ENCODE assay signal across 8 mouse cellular contexts in the genomic region with DNA sequence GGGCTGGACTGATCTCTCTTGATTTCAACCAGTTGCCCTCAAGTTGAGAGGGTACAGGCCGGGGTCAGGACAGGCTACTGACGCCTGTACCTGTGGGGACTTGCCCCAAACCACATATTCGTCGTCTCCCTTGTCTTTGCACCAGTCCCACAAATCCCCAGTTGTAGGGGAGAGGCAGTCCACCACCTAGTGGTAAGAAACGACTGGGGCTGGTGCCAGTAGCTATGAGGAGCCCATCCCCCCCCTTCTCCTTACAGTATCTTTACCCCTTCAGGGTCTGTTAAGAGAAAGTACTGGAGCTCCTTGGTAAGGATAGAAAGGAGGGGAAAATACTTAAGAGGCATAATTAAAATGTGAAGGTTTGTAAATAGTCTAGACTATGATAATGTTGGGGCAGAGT. TPM values are rescaled to one million over a fixed set of nuclear protein-coding genes. Genes with fewer than 3 reads are reported as not detected.
DNase-seq lines count a peak whose midpoint lies in the region; ATAC-seq and TF ChIP-seq lines count a peak whose summit lies in the region.
"Not testable (repeated sequence)": the region's sequence is repeated elsewhere in the genome, so short reads cannot be mapped to it uniquely, and the experiment has no call there.

No protein-coding gene starts in this region.

- intact Hi-C loops in heart, adult 2 months (cut with DNase I): loop anchor here (5.0 kb wide), 1 partner anchor 67 kb away; no protein-coding TSS in a partner anchor

- DNase-seq in A20 (ENCODE audit: low read depth, low spot score): peak; percentile 50
- not testable (repeated sequence) for DNase-seq in heart, adult 2 months; hindbrain, embryonic 11.5 days (ENCODE audit: low spot score); liver, embryonic 14.5 days (ENCODE audit: low read depth in 3 of 3, low spot score in 3 of 3); midbrain, embryonic 10.5 days (ENCODE audit: low spot score)
- peak; percentile 62 for DNase-seq in kidney, postnatal 10 days

- not testable (repeated sequence) for ATAC-seq in hindbrain, embryonic 11.5 days (ENCODE audit: low FRiP score); liver, embryonic 14.5 days (ENCODE audit: insufficient read depth); stomach, embryonic 16.5 days (ENCODE audit: insufficient read depth, low FRiP score)

- not testable (repeated sequence) for H3K79me2 ChIP-seq in heart, adult 2 months (replicated peaks; ENCODE audit: control insufficient read depth, insufficient read depth, low read length)

- peak overlapping the region; percentile 99 for H3K27ac ChIP-seq in brown adipose tissue, adult 24 weeks (replicated peaks; ENCODE audit: low read depth, low read length)
- peak overlapping the region; percentile 95 for H3K27ac ChIP-seq in heart, adult 2 months
- not testable (repeated sequence) for H3K27ac ChIP-seq in hindbrain, embryonic 11.5 days (ENCODE audit: low read depth, low read length); liver, embryonic 14.5 days; midbrain, embryonic 10.5 days (replicated peaks)
- peak overlapping the region; percentile 89; the same call in 1 of the 2 replicates for H3K27ac ChIP-seq in stomach, embryonic 16.5 days (ENCODE audit: low read length)

- H3K9ac ChIP-seq in heart, adult 2 months (ENCODE audit: low read depth, low read length): 0 out of 2 replicates have a peak overlapping the region, but pooled peaks have one; percentile 7
- not testable (repeated sequence) for H3K9ac ChIP-seq in hindbrain, embryonic 11.5 days (ENCODE audit: low read depth, low read length); liver, embryonic 14.5 days (replicated peaks)
- 0 out of 2 replicates have a peak overlapping the region, but pooled peaks have one; percentile 4 for H3K9ac ChIP-seq in stomach, embryonic 16.5 days (ENCODE audit: low read length)

- 49% methylated on average over 5 of the region's 5 CpGs for WGBS in heart, adult 2 months
- WGBS in hindbrain, embryonic 11.5 days: 58% methylated on average over 5 of the region's 5 CpGs
- WGBS in liver, embryonic 14.5 days (ENCODE audit: insufficient replicate concordance): 30% methylated on average over 5 of the region's 5 CpGs
- WGBS in midbrain, embryonic 10.5 days: 52% methylated on average over 5 of the region's 5 CpGs
- 47% methylated on average over 5 of the region's 5 CpGs for WGBS in stomach, embryonic 16.5 days

- not testable (repeated sequence) for TF ChIP-seq EP300 in heart, adult 2 months (IDR thresholded peaks at IDR 0.05; ENCODE audit: insufficient read depth, low read depth, low read length); liver, embryonic 14.5 days (IDR thresholded peaks at IDR 0.05; ENCODE audit: low read depth)

- H3K9me3 ChIP-seq in hindbrain, embryonic 11.5 days (ENCODE audit: control insufficient read depth, low read length); liver, embryonic 14.5 days (ENCODE audit: control insufficient read depth, low read length); midbrain, embryonic 10.5 days (replicated peaks); stomach, embryonic 16.5 days (replicated peaks; ENCODE audit: control insufficient read depth, low read length): not testable (repeated sequence)

- TF ChIP-seq POLR2A in heart, adult 2 months (IDR thresholded peaks at IDR 0.05; ENCODE audit: insufficient read depth, low read depth, low read length): not testable (repeated sequence)

- peaks cover 27% of the 10 kb centered on the region for H3K4me1 ChIP-seq in brown adipose tissue, adult 24 weeks (ENCODE audit: control insufficient read depth, insufficient read depth, insufficient read length, low read length)
- peaks cover 13% of the 10 kb centered on the region for H3K4me1 ChIP-seq in heart, adult 2 months (ENCODE audit: control insufficient read depth, insufficient read depth, low read length)
- peaks cover 18% of the 10 kb centered on the region for H3K4me1 ChIP-seq in hindbrain, embryonic 11.5 days (replicated peaks; ENCODE audit: control insufficient read depth, insufficient read depth, low read length)
- H3K4me1 ChIP-seq in liver, embryonic 14.5 days (replicated peaks; ENCODE audit: control insufficient read depth in 2 of 2, insufficient read depth in 2 of 2, low read length in 1 of 2): peaks cover 26 to 41% of the 10 kb centered on the region in 2 experiments
- peaks cover 73% of the 10 kb centered on the region for H3K4me1 ChIP-seq in midbrain, embryonic 10.5 days
- H3K4me1 ChIP-seq in stomach, embryonic 16.5 days (ENCODE audit: control insufficient read depth, insufficient read depth, low read length): peaks cover 41% of the 10 kb centered on the region

- not testable (repeated sequence) for H3K36me3 ChIP-seq in heart, adult 2 months (ENCODE audit: control insufficient read depth, insufficient read depth, low read length); hindbrain, embryonic 11.5 days (ENCODE audit: control insufficient read depth, insufficient read depth, low read length); liver, embryonic 14.5 days (replicated peaks; ENCODE audit: control insufficient read depth, insufficient read depth, low read depth)
- peaks cover 52% of the 10 kb centered on the region for H3K36me3 ChIP-seq in midbrain, embryonic 10.5 days
- H3K36me3 ChIP-seq in stomach, embryonic 16.5 days (ENCODE audit: control insufficient read depth, insufficient read depth, low read length): peaks cover 19% of the 10 kb centered on the region

- H3K27me3 ChIP-seq in heart, adult 2 months (ENCODE audit: control insufficient read depth, insufficient read depth, low read length); hindbrain, embryonic 11.5 days (ENCODE audit: control insufficient read depth, insufficient read depth, low read length); liver, embryonic 14.5 days (ENCODE audit: control insufficient read depth, insufficient read depth, low read length); midbrain, embryonic 10.5 days (ENCODE audit: low read depth, poor library complexity, severe bottlenecking); stomach, embryonic 16.5 days (ENCODE audit: control insufficient read depth, insufficient read depth, low read length): not testable (repeated sequence)

- H3K4me2 ChIP-seq in hindbrain, embryonic 11.5 days (replicated peaks; ENCODE audit: low read depth, low read length); liver, embryonic 14.5 days (ENCODE audit: low read depth): not testable (repeated sequence)
- H3K4me2 ChIP-seq in stomach, embryonic 16.5 days (ENCODE audit: low read depth, low read length): peak overlapping the region; percentile 90; the same call in 1 of the 2 replicates

- H3K4me3 ChIP-seq in brown adipose tissue, adult 24 weeks (ENCODE audit: insufficient read depth, low read depth, low read length): peak overlapping the region; percentile 80
- H3K4me3 ChIP-seq in heart, adult 2 months; liver, embryonic 14.5 days (ENCODE audit: insufficient read depth in 1 of 2, low read depth in 2 of 2, low read length in 2 of 2); stomach, embryonic 16.5 days (replicated peaks; ENCODE audit: low read length): not testable (repeated sequence)
- H3K4me3 ChIP-seq in hindbrain, embryonic 11.5 days (ENCODE audit: low read depth, low read length): 0 out of 2 replicates have a peak overlapping the region, but pooled peaks have one; percentile 10
- H3K4me3 ChIP-seq in midbrain, embryonic 10.5 days: peak overlapping the region; percentile 95; the same call in 1 of the 2 replicates

- not testable (repeated sequence) for TF ChIP-seq CTCF in heart, adult 2 months (IDR thresholded peaks at IDR 0.05)
- TF ChIP-seq CTCF in liver, embryonic 14.5 days (IDR thresholded peaks at IDR 0.05; ENCODE audit: low read depth): 0 out of 2 replicates have a peak, but pooled peaks have one; percentile 46

RNA-seq across cellular contexts. Expression of a gene that starts 2.2 kb away (rescaled TPM):
- polyA plus RNA-seq in brown adipose tissue, adult 24 weeks (2012; ENCODE audit: insufficient read depth, insufficient read length, missing spikeins): 14.1 and 14.2 TPM in 2 replicates
- total RNA-seq in heart, adult 2 months (2021): 10 to 100 TPM; 40.8 to 43.6 TPM
- 39.2 and 40.2 TPM in 2 replicates for polyA plus RNA-seq in heart, adult 2 months (2012; rRNA removed)
- polyA plus RNA-seq in hindbrain, embryonic 11.5 days (2014; fragmentation: Nextera tagmentation; extraction: Ambion mirVana): 116 and 123 TPM in 2 replicates
- polyA plus RNA-seq in liver, embryonic 14.5 days (2012; rRNA removed): 19.9 and 26.2 TPM in 2 replicates
- 47.0 and 51.3 TPM in 2 replicates for polyA plus RNA-seq in liver, embryonic 14.5 days (2014; fragmentation: Nextera tagmentation; extraction: Ambion mirVana)
- 143 and 150 TPM in 2 replicates for polyA plus RNA-seq in midbrain, embryonic 10.5 days (2016; fragmentation: Nextera tagmentation; extraction: Ambion mirVana)
- polyA plus RNA-seq in stomach, embryonic 16.5 days (2015; fragmentation: Nextera tagmentation; extraction: Ambion mirVana): 85.2 and 91.6 TPM in 2 replicates

RNA-seq across cellular contexts. Expression of a gene that starts 2.5 kb away (rescaled TPM):
- polyA plus RNA-seq in brown adipose tissue, adult 24 weeks (2012; ENCODE audit: insufficient read depth, insufficient read length, missing spikeins): 31.2 and 49.0 TPM in 2 replicates
- total RNA-seq in heart, adult 2 months (2021): 10 to 100 TPM; 31.7 to 39.1 TPM
- polyA plus RNA-seq in heart, adult 2 months (2012; rRNA removed): 45.8 and 60.4 TPM in 2 replicates
- 88.2 and 92.4 TPM in 2 replicates for polyA plus RNA-seq in hindbrain, embryonic 11.5 days (2014; fragmentation: Nextera tagmentation; extraction: Ambion mirVana)
- polyA plus RNA-seq in liver, embryonic 14.5 days (2012; rRNA removed): 20.3 and 22.6 TPM in 2 replicates
- polyA plus RNA-seq in liver, embryonic 14.5 days (2014; fragmentation: Nextera tagmentation; extraction: Ambion mirVana): 39.7 and 40.4 TPM in 2 replicates
- 79.2 and 84.3 TPM in 2 replicates for polyA plus RNA-seq in midbrain, embryonic 10.5 days (2016; fragmentation: Nextera tagmentation; extraction: Ambion mirVana)
- 35.0 and 38.2 TPM in 2 replicates for polyA plus RNA-seq in stomach, embryonic 16.5 days (2015; fragmentation: Nextera tagmentation; extraction: Ambion mirVana)

RNA-seq across cellular contexts. Expression of a gene that starts 11.2 kb away (rescaled TPM):
- polyA plus RNA-seq in brown adipose tissue, adult 24 weeks (2012; ENCODE audit: insufficient read depth, insufficient read length, missing spikeins): 25.2 and 46.4 TPM in 2 replicates
- total RNA-seq in heart, adult 2 months (2021): 1 to 10 TPM; 5.1 to 5.9 TPM
- 6.9 and 8.2 TPM in 2 replicates for polyA plus RNA-seq in heart, adult 2 months (2012; rRNA removed)
- 3.6 and 4.4 TPM in 2 replicates for polyA plus RNA-seq in hindbrain, embryonic 11.5 days (2014; fragmentation: Nextera tagmentation; extraction: Ambion mirVana)
- polyA plus RNA-seq in liver, embryonic 14.5 days (2012; rRNA removed): 1.2 and 1.3 TPM in 2 replicates
- polyA plus RNA-seq in liver, embryonic 14.5 days (2014; fragmentation: Nextera tagmentation; extraction: Ambion mirVana): 1.2 and 1.4 TPM in 2 replicates
- polyA plus RNA-seq in midbrain, embryonic 10.5 days (2016; fragmentation: Nextera tagmentation; extraction: Ambion mirVana): 6.8 and 9.3 TPM in 2 replicates
- polyA plus RNA-seq in stomach, embryonic 16.5 days (2015; fragmentation: Nextera tagmentation; extraction: Ambion mirVana): 14.9 and 16.8 TPM in 2 replicates

RNA-seq across cellular contexts. Expression of a gene that starts 13.1 kb away (rescaled TPM):
- 25.9 and 31.3 TPM in 2 replicates for polyA plus RNA-seq in brown adipose tissue, adult 24 weeks (2012; ENCODE audit: insufficient read depth, insufficient read length, missing spikeins)
- 10 to 100 TPM; 14.9 to 17.4 TPM for total RNA-seq in heart, adult 2 months (2021)
- polyA plus RNA-seq in heart, adult 2 months (2012; rRNA removed): 30.0 and 45.4 TPM in 2 replicates
- 10.5 and 11.3 TPM in 2 replicates for polyA plus RNA-seq in hindbrain, embryonic 11.5 days (2014; fragmentation: Nextera tagmentation; extraction: Ambion mirVana)
- 11.4 and 16.9 TPM in 2 replicates for polyA plus RNA-seq in liver, embryonic 14.5 days (2012; rRNA removed)
- 8.9 and 11.8 TPM in 2 replicates for polyA plus RNA-seq in liver, embryonic 14.5 days (2014; fragmentation: Nextera tagmentation; extraction: Ambion mirVana)
- polyA plus RNA-seq in midbrain, embryonic 10.5 days (2016; fragmentation: Nextera tagmentation; extraction: Ambion mirVana): 17.6 and 18.2 TPM in 2 replicates
- 17.4 and 20.4 TPM in 2 replicates for polyA plus RNA-seq in stomach, embryonic 16.5 days (2015; fragmentation: Nextera tagmentation; extraction: Ambion mirVana)

RNA-seq across cellular contexts. Expression of a gene that starts 14.2 kb away (rescaled TPM):
- 10.9 and 15.2 TPM in 2 replicates for polyA plus RNA-seq in brown adipose tissue, adult 24 weeks (2012; ENCODE audit: insufficient read depth, insufficient read length, missing spikeins)
- 10 to 100 TPM; 12.6 to 13.4 TPM for total RNA-seq in heart, adult 2 months (2021)
- polyA plus RNA-seq in heart, adult 2 months (2012; rRNA removed): 15.5 and 18.5 TPM in 2 replicates
- 39.7 and 41.2 TPM in 2 replicates for polyA plus RNA-seq in hindbrain, embryonic 11.5 days (2014; fragmentation: Nextera tagmentation; extraction: Ambion mirVana)
- 9.8 and 13.6 TPM in 2 replicates for polyA plus RNA-seq in liver, embryonic 14.5 days (2012; rRNA removed)
- 11.2 and 12.0 TPM in 2 replicates for polyA plus RNA-seq in liver, embryonic 14.5 days (2014; fragmentation: Nextera tagmentation; extraction: Ambion mirVana)
- 54.2 and 54.8 TPM in 2 replicates for polyA plus RNA-seq in midbrain, embryonic 10.5 days (2016; fragmentation: Nextera tagmentation; extraction: Ambion mirVana)
- polyA plus RNA-seq in stomach, embryonic 16.5 days (2015; fragmentation: Nextera tagmentation; extraction: Ambion mirVana): 63.8 and 72.2 TPM in 2 replicates
